In genomic region chr2:5467537-5467936, GRCm38 (mm10) we compare ENCODE assay signal across 27 mouse cellular contexts.
"Had no signal": no experiment of that assay in that cellular context is flagged by ENCODE, and none has a peak within 500 bp of the region (broad histone marks: within the 10 kb centered on the region; RNA-seq: fewer than 3 reads in every experiment).

No protein-coding gene starts in this region.

- H3K27ac ChIP-seq: heart, adult 2 months; heart, embryonic 13.5 days; heart, embryonic 15.5 days; hindbrain, embryonic 13.5 days; hindbrain, embryonic 15.5 days; hindbrain, postnatal 0 days; kidney, embryonic 15.5 days; kidney, postnatal 0 days; limb, embryonic 13.5 days; limb, embryonic 15.5 days; liver, embryonic 12.5 days; liver, embryonic 14.5 days had no signal

- H3K36me3 ChIP-seq: heart, embryonic 13.5 days; heart, embryonic 15.5 days; hindbrain, embryonic 13.5 days; hindbrain, embryonic 15.5 days; kidney, embryonic 15.5 days; limb, embryonic 13.5 days; limb, embryonic 15.5 days; liver, embryonic 12.5 days had no signal

- H3K4me2 ChIP-seq: heart, embryonic 11.5 days; heart, embryonic 13.5 days; heart, embryonic 15.5 days; hindbrain, embryonic 13.5 days; hindbrain, embryonic 15.5 days; kidney, embryonic 15.5 days; limb, embryonic 13.5 days; limb, embryonic 15.5 days; liver, embryonic 12.5 days had no signal

- ATAC-seq: hindbrain, postnatal 0 days; intestine, embryonic 16.5 days; liver, embryonic 12.5 days had no signal

- H3K9ac ChIP-seq: heart, embryonic 13.5 days; heart, embryonic 15.5 days; hindbrain, embryonic 13.5 days; hindbrain, embryonic 15.5 days; kidney, embryonic 15.5 days; limb, embryonic 13.5 days; limb, embryonic 15.5 days; liver, embryonic 12.5 days; liver, embryonic 14.5 days had no signal

- H3K27me3 ChIP-seq: heart, embryonic 13.5 days; heart, embryonic 15.5 days; hindbrain, embryonic 13.5 days; hindbrain, embryonic 15.5 days; kidney, embryonic 15.5 days; limb, embryonic 13.5 days; limb, embryonic 15.5 days; liver, embryonic 12.5 days had no signal

- H3K4me3 ChIP-seq: heart, adult 2 months; heart, embryonic 13.5 days; heart, embryonic 15.5 days; hindbrain, embryonic 13.5 days; hindbrain, embryonic 15.5 days; kidney, embryonic 15.5 days; limb, embryonic 13.5 days; limb, embryonic 15.5 days; liver, embryonic 12.5 days had no signal

- DNase-seq: gastrocnemius, postnatal 14 days; gastrocnemius, postnatal 36 days; heart, adult 11 months; heart, adult 2 months; heart, postnatal 14 days; heart, postnatal 36 days; kidney, adult 11 months; kidney, adult 2 months; kidney, adult 9 months; kidney, postnatal 14 days; kidney, postnatal 36 days; layer of hippocampus, adult 9-11 months; layer of hippocampus, postnatal 36 days; left cerebral cortex, postnatal 4 days had no signal

- H3K9me3 ChIP-seq: heart, embryonic 13.5 days; heart, embryonic 15.5 days; hindbrain, embryonic 13.5 days; hindbrain, embryonic 15.5 days; kidney, embryonic 15.5 days; limb, embryonic 13.5 days; limb, embryonic 15.5 days; liver, embryonic 12.5 days had no signal

- H3K4me1 ChIP-seq: heart, embryonic 13.5 days; heart, embryonic 15.5 days; hindbrain, embryonic 15.5 days; kidney, embryonic 15.5 days; limb, embryonic 13.5 days; limb, embryonic 15.5 days; liver, embryonic 12.5 days had no signal
